ENCODE assay signal across 23 mouse cellular contexts in genomic region chr2:170771555-170771954, GRCm38 (mm10). TPM values are rescaled to one million over a fixed set of nuclear protein-coding genes. Genes with fewer than 3 reads are reported as not detected.
DNase-seq lines count a peak whose midpoint lies in the region; ATAC-seq and TF ChIP-seq lines count a peak whose summit lies in the region.
"Had no signal": no experiment of that assay in that cellular context is flagged by ENCODE, and none has a peak within 500 bp of the region (broad histone marks: within the 10 kb centered on the region; RNA-seq: fewer than 3 reads in every experiment).

No protein-coding gene starts in this region.

- WGBS in hindbrain, embryonic 10.5 days: 0% methylated on average over 1 of the region's 1 CpGs
- 6% methylated on average over 1 of the region's 1 CpGs for WGBS in hindbrain, postnatal 0 days
- WGBS in forebrain, embryonic 12.5 days: 0% methylated on average over 1 of the region's 1 CpGs
- 0% methylated on average over 1 of the region's 1 CpGs for WGBS in hindbrain, embryonic 15.5 days
- WGBS in liver, embryonic 12.5 days (ENCODE audit: insufficient replicate concordance): 21% methylated on average over 1 of the region's 1 CpGs

- peaks cover 56% of the 10 kb centered on the region for H3K4me1 ChIP-seq in hindbrain, embryonic 10.5 days (replicated peaks)
- H3K4me1 ChIP-seq in hindbrain, postnatal 0 days (ENCODE audit: insufficient read depth, low read length): no peaks in the 10 kb centered on the region
- H3K4me1 ChIP-seq in E14TG2a.4 (replicated peaks; ENCODE audit: low read depth, low read length): peaks cover 72% of the 10 kb centered on the region
- peaks cover 35% of the 10 kb centered on the region for H3K4me1 ChIP-seq in forebrain, embryonic 12.5 days
- H3K4me1 ChIP-seq in hindbrain, embryonic 15.5 days (replicated peaks): peaks cover 19% of the 10 kb centered on the region
- H3K4me1 ChIP-seq in liver, embryonic 12.5 days: no peaks in the 10 kb centered on the region
- H3K4me1 ChIP-seq: megakaryocyte, embryonic 14.5 days had no signal

- H3K36me3 ChIP-seq in hindbrain, embryonic 10.5 days: no peaks in the 10 kb centered on the region
- no peaks in the 10 kb centered on the region for H3K36me3 ChIP-seq in hindbrain, postnatal 0 days (ENCODE audit: insufficient read depth, low read length)
- no peaks in the 10 kb centered on the region for H3K36me3 ChIP-seq in E14TG2a.4 (ENCODE audit: insufficient read depth, low read length)
- H3K36me3 ChIP-seq in forebrain, embryonic 12.5 days (replicated peaks): no peaks in the 10 kb centered on the region
- H3K36me3 ChIP-seq in hindbrain, embryonic 15.5 days: no peaks in the 10 kb centered on the region
- no peaks in the 10 kb centered on the region for H3K36me3 ChIP-seq in liver, embryonic 12.5 days
- H3K36me3 ChIP-seq: embryonic facial prominence, embryonic 15.5 days; kidney, embryonic 15.5 days; limb, embryonic 15.5 days had no signal

- no peak overlapping the region for H3K4me2 ChIP-seq in hindbrain, postnatal 0 days (ENCODE audit: low read depth, low read length)
- peak overlapping the region; percentile 15 for H3K4me2 ChIP-seq in forebrain, embryonic 12.5 days
- H3K4me2 ChIP-seq in hindbrain, embryonic 15.5 days: no peak overlapping the region
- H3K4me2 ChIP-seq in liver, embryonic 12.5 days: no peak overlapping the region

- H3K27me3 ChIP-seq in hindbrain, embryonic 10.5 days (ENCODE audit: insufficient read depth, poor library complexity, severe bottlenecking): no peaks in the 10 kb centered on the region
- no peaks in the 10 kb centered on the region for H3K27me3 ChIP-seq in hindbrain, postnatal 0 days (ENCODE audit: insufficient read depth, low read length)
- H3K27me3 ChIP-seq in E14TG2a.4 (ENCODE audit: insufficient read depth, low read length): peaks cover 12% of the 10 kb centered on the region
- no peaks in the 10 kb centered on the region for H3K27me3 ChIP-seq in forebrain, embryonic 12.5 days
- no peaks in the 10 kb centered on the region for H3K27me3 ChIP-seq in hindbrain, embryonic 15.5 days
- H3K27me3 ChIP-seq in liver, embryonic 12.5 days (replicated peaks): no peaks in the 10 kb centered on the region
- H3K27me3 ChIP-seq: CH12.LX; embryonic facial prominence, embryonic 15.5 days; kidney, embryonic 15.5 days; limb, embryonic 15.5 days; megakaryocyte, embryonic 14.5 days had no signal

- no peak overlapping the region for H3K9ac ChIP-seq in hindbrain, postnatal 0 days (replicated peaks; ENCODE audit: low read length)
- H3K9ac ChIP-seq in forebrain, embryonic 12.5 days: no peak overlapping the region
- H3K9ac ChIP-seq in hindbrain, embryonic 15.5 days: no peak overlapping the region
- no peak overlapping the region for H3K9ac ChIP-seq in liver, embryonic 12.5 days
- H3K9ac ChIP-seq: embryonic facial prominence, embryonic 15.5 days; kidney, embryonic 15.5 days; limb, embryonic 15.5 days; liver, postnatal 0 days had no signal

- ATAC-seq in hindbrain, postnatal 0 days: no peak
- ATAC-seq in forebrain, embryonic 12.5 days (ENCODE audit: low FRiP score): no peak
- no peak for ATAC-seq in hindbrain, embryonic 15.5 days (ENCODE audit: low FRiP score, low read depth)
- no peak for ATAC-seq in liver, embryonic 12.5 days
- ATAC-seq: inflammation-experienced regulatory T-cells, adult 6 months; liver, postnatal 0 days had no signal

- no peak for TF ChIP-seq CTCF in hindbrain, postnatal 0 days (IDR thresholded peaks at IDR 0.05; ENCODE audit: low read depth)
- TF ChIP-seq CTCF in E14TG2a.4 (conservative IDR thresholded peaks at IDR 0.05; ENCODE audit: low read length): no peak

- no peak overlapping the region for H3K4me3 ChIP-seq in hindbrain, embryonic 10.5 days
- no peak overlapping the region for H3K4me3 ChIP-seq in hindbrain, postnatal 0 days (ENCODE audit: low read length)
- peak overlapping the region; percentile 32 for H3K4me3 ChIP-seq in E14TG2a.4 (replicated peaks; ENCODE audit: low read length)
- H3K4me3 ChIP-seq in forebrain, embryonic 12.5 days (replicated peaks): no peak overlapping the region
- H3K4me3 ChIP-seq in hindbrain, embryonic 15.5 days: no peak overlapping the region
- H3K4me3 ChIP-seq in liver, embryonic 12.5 days: no peak overlapping the region
- H3K4me3 ChIP-seq: megakaryocyte, embryonic 14.5 days had no signal

- peak overlapping the region; percentile 88 for H3K27ac ChIP-seq in hindbrain, embryonic 10.5 days
- H3K27ac ChIP-seq in hindbrain, postnatal 0 days: no peak overlapping the region
- peak overlapping the region; percentile 71 for H3K27ac ChIP-seq in forebrain, embryonic 12.5 days
- peak overlapping the region; percentile 3; the same call in 1 of the 2 replicates for H3K27ac ChIP-seq in hindbrain, embryonic 15.5 days (replicated peaks)
- H3K27ac ChIP-seq in liver, embryonic 12.5 days: no peak overlapping the region
- H3K27ac ChIP-seq: kidney, embryonic 15.5 days had no signal

- H3K9me3 ChIP-seq in hindbrain, embryonic 10.5 days: no peaks in the 10 kb centered on the region
- no peaks in the 10 kb centered on the region for H3K9me3 ChIP-seq in hindbrain, postnatal 0 days (ENCODE audit: low read length)
- no peaks in the 10 kb centered on the region for H3K9me3 ChIP-seq in E14TG2a.4 (ENCODE audit: low read length)
- no peaks in the 10 kb centered on the region for H3K9me3 ChIP-seq in forebrain, embryonic 12.5 days
- H3K9me3 ChIP-seq in hindbrain, embryonic 15.5 days: no peaks in the 10 kb centered on the region
- H3K9me3 ChIP-seq in liver, embryonic 12.5 days (replicated peaks): peaks cover 10% of the 10 kb centered on the region; the same call in 1 of the 2 replicates
- H3K9me3 ChIP-seq: embryonic facial prominence, embryonic 15.5 days; kidney, embryonic 15.5 days; limb, embryonic 15.5 days had no signal

- no peak for DNase-seq in hindbrain, embryonic 10.5 days (ENCODE audit: low spot score)
- DNase-seq in hindbrain, postnatal 0 days (ENCODE audit: low spot score): no peak
- DNase-seq in cerebellum, adult 11-12 months: no peak
- DNase-seq in urinary bladder, postnatal 36 days (ENCODE audit: low spot score in 2 of 2): no peak
- DNase-seq: adrenal gland, postnatal 25 days; cerebellum, adult 2 months; gastrocnemius, postnatal 10 days; heart, postnatal 10 days; layer of hippocampus, postnatal 36 days; liver, postnatal 0 days; lung, postnatal 14 days; thymus, postnatal 4 days had no signal

RNA-seq across cellular contexts. Expression of gene Dok5, which starts 39.9 kb away (rescaled TPM):
- 8.5 and 12.7 TPM in 2 replicates for polyA plus RNA-seq in hindbrain, embryonic 10.5 days (2016; fragmentation: Nextera tagmentation; extraction: Ambion mirVana)
- 29.7 and 34.9 TPM in 2 replicates for total RNA-seq in hindbrain, postnatal 0 days (2014; rRNA removed)
- 32.6 and 38.0 TPM in 2 replicates for polyA plus RNA-seq in hindbrain, postnatal 0 days (2015; fragmentation: Nextera tagmentation; extraction: Ambion mirVana)
- 14.6 and 15.2 TPM in 2 replicates for polyA plus RNA-seq in forebrain, embryonic 12.5 days (2016; fragmentation: Nextera tagmentation; extraction: Ambion mirVana)
- polyA plus RNA-seq in hindbrain, embryonic 15.5 days (2015; fragmentation: Nextera tagmentation; extraction: Ambion mirVana): 56.8 and 61.9 TPM in 2 replicates
- polyA plus RNA-seq in liver, embryonic 12.5 days (2016; fragmentation: Nextera tagmentation; extraction: Ambion mirVana): 0.76 and 0.92 TPM in 2 replicates
- total RNA-seq: CH12.LX; common myeloid progenitor, adult 5-6 weeks had no signal
- polyA plus RNA-seq: inflammation-experienced regulatory T-cells, adult 6 months had no signal

Comparison
In these comparisons a context has a peak if more than half of its experiments do, and no peak if none do; other contexts are left out.
1. H3K27ac ChIP-seq: peak in hindbrain, embryonic 10.5 days (single experiment), forebrain, embryonic 12.5 days (single experiment) and hindbrain, embryonic 15.5 days (single experiment); none in hindbrain, postnatal 0 days (single experiment) and liver, embryonic 12.5 days (single experiment).